Mouse (Mus musculus) neutrophil, adult 83 days (primary cell): Measurements from ENCODE around the gene Tmem239. TPM values are rescaled to one million over a fixed set of nuclear protein-coding genes. Genes with fewer than 3 reads are reported as not detected.

Source experiments
- total RNA-seq, 2 experiments: library from RNA; stranded (reverse); gene quantifications; one replicate each; pipeline ENCODE4 v1.2.4; 2023

The Tmem239 gene
- not detected for total RNA-seq

DNA sequence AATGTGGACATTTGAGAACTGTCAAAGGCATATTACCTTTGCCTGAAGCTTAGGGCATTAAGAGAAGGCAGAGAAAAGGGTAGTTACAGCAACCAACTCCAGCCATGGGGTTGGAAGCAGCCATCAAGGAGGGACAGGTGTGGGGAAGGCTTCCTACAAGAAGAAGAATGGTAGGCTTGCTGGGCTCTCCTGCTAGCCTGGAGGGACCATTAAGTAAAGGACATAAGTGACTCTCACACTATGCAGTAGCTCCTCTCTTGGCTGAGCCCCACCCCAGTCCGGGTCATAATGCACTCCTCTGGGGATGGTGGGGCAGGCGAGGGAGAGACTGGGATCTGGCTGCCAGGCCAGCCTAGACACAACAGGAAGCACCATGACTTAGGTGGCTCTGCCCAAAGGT lies at the start of gene Tmem239:
TSS of gene Tmem239 (plus strand) at position 301 of the 400 bp plus-strand sequence.

GRCm38 (mm10) chr2:130397186-130397985 lies 8.9 kb upstream of the Tmem239 start, which contains the start of gene Cpxm1:
TSS of gene Cpxm1 (minus strand) at chr2:130397574.

GRCm38 (mm10) chr2:130404939-130405338 lies 1.3 kb upstream of the Tmem239 start, which contains the start of the genes Gm28372 and 1700020A23Rik:
TSS of gene Gm28372 (plus strand) at chr2:130405239.
TSS of gene 1700020A23Rik (plus strand) at chr2:130405259.

DNA sequence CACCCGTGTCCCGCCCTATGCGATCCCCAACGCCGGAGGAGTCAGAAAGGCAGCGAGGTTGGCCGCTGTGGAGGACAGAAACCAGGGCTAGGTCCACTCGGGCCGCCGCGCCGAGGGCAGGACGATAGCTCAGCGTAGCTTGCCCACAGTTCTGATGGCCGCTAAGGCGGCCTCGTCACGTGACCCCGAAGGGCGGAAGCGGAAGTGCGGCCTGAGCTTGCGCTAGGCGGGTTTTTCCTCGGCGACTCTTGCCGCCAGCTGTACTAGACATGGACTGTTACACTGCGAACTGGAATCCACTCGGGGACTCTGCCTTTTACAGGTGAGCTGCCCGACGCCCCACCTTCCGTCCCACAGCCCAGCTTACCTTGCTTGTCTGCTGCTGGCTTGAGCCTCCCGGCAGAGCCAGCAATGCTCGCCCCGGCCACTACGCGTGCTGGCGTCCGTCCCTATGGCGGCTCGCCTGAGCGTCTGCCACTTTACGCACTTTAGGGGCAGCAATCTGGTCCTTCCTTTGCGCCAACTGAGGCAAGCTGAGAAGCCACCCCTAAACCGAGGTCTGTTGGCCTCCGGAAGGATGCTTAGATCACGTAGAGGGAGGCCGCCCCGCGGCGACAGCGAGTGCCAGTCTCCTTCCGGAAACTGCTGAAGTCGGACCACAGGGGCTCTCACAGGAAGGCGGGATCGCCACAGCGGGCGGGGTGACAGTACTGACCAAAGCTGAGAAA lies 18.0 kb downstream of the Tmem239 start, which contains the start of the genes Vps16 and Pced1a:
TSS of gene Vps16 (plus strand) at position 214 of the 728 bp plus-strand sequence.
TSS of gene Pced1a (minus strand) at position 576 of the 728 bp plus-strand sequence.

GRCm38 (mm10) chr2:130449794-130450433 lies 43.6 kb downstream of the Tmem239 start, which contains the start of gene Ptpra:
TSS of gene Ptpra (plus strand) at chr2:130450278.

Other genes with a start within 250 kb of the Tmem239 start
- 100 to 1,000 TPM; 152 to 163 TPM for gene Snrpb, start 227.1 kb upstream of the Tmem239 start, total RNA-seq
- gene Tmc2, start 211.3 kb upstream of the Tmem239 start, total RNA-seq = not detected
- gene Nop56, start 132.0 kb upstream of the Tmem239 start, total RNA-seq = 100 to 1,000 TPM in 1 of 2 experiments, 10 to 100 TPM in 1; 91.1 to 110 TPM
- gene Idh3b, start 121.9 kb upstream of the Tmem239 start, total RNA-seq = 10 to 100 TPM; 56.2 to 62.2 TPM
- gene Ebf4, start 111.3 kb upstream of the Tmem239 start, total RNA-seq = not detected
- gene Cpxm1, start 8.9 kb upstream of the Tmem239 start, total RNA-seq = under 1 TPM; 0.40 to 0.96 TPM
- not detected for gene Gm28372, start 1.2 kb upstream of the Tmem239 start, total RNA-seq
- not detected for gene 1700020A23Rik, start 1.2 kb upstream of the Tmem239 start, total RNA-seq
- gene Vps16, start 17.9 kb downstream of the Tmem239 start, total RNA-seq = 10 to 100 TPM; 59.3 to 68.0 TPM
- gene Pced1a, start 18.2 kb downstream of the Tmem239 start, total RNA-seq = 10 to 100 TPM; 11.6 to 13.3 TPM
- 10 to 100 TPM; 70.2 to 88.9 TPM for gene Ptpra, start 43.8 kb downstream of the Tmem239 start, total RNA-seq
- gene Mrps26, start 157.3 kb downstream of the Tmem239 start, total RNA-seq = 10 to 100 TPM; 26.7 to 31.5 TPM
- gene Oxt, start 169.7 kb downstream of the Tmem239 start, total RNA-seq = not detected
- not detected for gene Avp, start 176.1 kb downstream of the Tmem239 start, total RNA-seq
- 1 to 10 TPM; 4.3 to 5.1 TPM for gene Fastkd5, start 223.5 kb downstream of the Tmem239 start, total RNA-seq
- gene Ubox5, start 223.6 kb downstream of the Tmem239 start, total RNA-seq = 1 to 10 TPM; 2.6 to 3.6 TPM
- 1 to 10 TPM in 1 of 2 experiments, under 1 TPM in 1; 0.99 to 1.1 TPM for gene Lzts3, start 236.3 kb downstream of the Tmem239 start, total RNA-seq